Mouse (Mus musculus) liver, embryonic 14.5 days (tissue): ENCODE measurements at regions not wholly inside any gene's neighbourhood (a gene's known extent, or its start where the extent isn't known, plus 50 kb on each side); places are given as distances from the start of the nearest gene placed in this dataset.

ENCODE experiments used
- ATAC-seq: fragments of 200-750 bp; cut with Nextera tagmentation; 2 replicates; pipeline ENCODE4 v1.8.0; 2017; ENCODE audit warnings: moderate number of reproducible peaks, mild to moderate bottlenecking, moderate library complexity; ENCODE audit not compliant: insufficient read depth
- DNase-seq, 3 experiments: peaks; one replicate each; pipeline ENCODE4 v3.0.0-alpha.2; 2012 to 2013; ENCODE audit warnings: low read depth in 3 of 3, low spot score in 3 of 3
- H3K27ac ChIP-seq: fragments of 300-500 bp; sonication (generic); 2 replicates; pipeline ENCODE4 v1.5.1; 2014; ENCODE audit warnings: moderate library complexity, mild to moderate bottlenecking, control low read depth, inconsistent platforms
- H3K27me3 ChIP-seq: fragments of 300-500 bp; sonication (generic); 2 replicates; pipeline ENCODE4 v1.6.1; 2014; ENCODE audit warnings: mild to moderate bottlenecking, low read length, moderate library complexity; ENCODE audit not compliant: control insufficient read depth, insufficient read depth
- H3K36me3 ChIP-seq: fragments of 300-500 bp; sonication (generic); replicated peaks from 2 replicates; pipeline ENCODE4 v1.6.1; 2014; ENCODE audit warnings: low read depth; ENCODE audit not compliant: control insufficient read depth, insufficient read depth
- H3K4me1 ChIP-seq, 2 experiments: fragments of 200-500 bp in 1 of 2; fragments of 300-500 bp in 1 of 2; sonication (generic) in 1 of 2; replicated peaks; 2 replicates each; pipeline ENCODE4 v1.6.1; 2012 to 2014; ENCODE audit warnings: antibody characterized with exemption in 1 of 2, inconsistent platforms in 1 of 2, low read length in 1 of 2; ENCODE audit not compliant: control insufficient read depth in 2 of 2, insufficient read depth in 2 of 2
- H3K4me2 ChIP-seq: fragments of 300-500 bp; sonication (generic); 2 replicates; pipeline ENCODE4 v1.6.1; 2014; ENCODE audit warnings: low read depth, mild to moderate bottlenecking, control low read depth, moderate library complexity
- H3K4me3 ChIP-seq, 2 experiments: fragments of 200-500 bp in 1 of 2; fragments of 300-500 bp in 1 of 2; sonication (generic) in 1 of 2; 2 replicates each; pipeline ENCODE4 v1.5.1; 2012 to 2014; ENCODE audit warnings: low read depth in 2 of 2, low read length in 2 of 2, mild to moderate bottlenecking in 2 of 2, control low read depth in 1 of 2, inconsistent platforms in 1 of 2, moderate library complexity in 1 of 2; ENCODE audit not compliant: insufficient read depth in 1 of 2
- H3K9ac ChIP-seq: fragments of 300-500 bp; sonication (generic); replicated peaks from 2 replicates; pipeline ENCODE4 v1.6.1; 2014; ENCODE audit warnings: mild to moderate bottlenecking, control low read depth, moderate library complexity
- H3K9me3 ChIP-seq: fragments of 300-500 bp; sonication (generic); 2 replicates; pipeline ENCODE4 v1.6.1; 2016; ENCODE audit warnings: low read length, mixed read lengths; ENCODE audit not compliant: control insufficient read depth
- CTCF ChIP-seq: IDR thresholded peaks from 2 replicates; pipeline ENCODE4 v1.5.1; 2016; ENCODE audit warnings: antibody characterized with exemption, low read depth, control low read depth
- EP300 ChIP-seq: IDR thresholded peaks from 2 replicates; pipeline ENCODE4 v1.6.1; 2016; ENCODE audit warnings: antibody characterized with exemption, low read depth
- WGBS: fragments of 180-500 bp; shearing (Covaris S2); extraction: QIAGEN DNeasy Blood & Tissue Kit; methylation state at CpG from one replicate; pipeline ENCODE4 v1.1.7; 2014; ENCODE audit not compliant: insufficient replicate concordance; 5-methylcytosine and 5-hydroxymethylcytosine counted together

GRCm38 (mm10) chr3:149146673-149147072, 156.3 kb upstream of the Adgrl2 start:
- no peaks in the 10 kb centered on the region for H3K36me3 ChIP-seq
- ATAC-seq: no peak
- no peak for DNase-seq
- H3K27me3 ChIP-seq: no peaks in the 10 kb centered on the region
- 54% methylated on average over 9 of the region's 9 CpGs for WGBS
- H3K4me1 ChIP-seq: no peaks in the 10 kb centered on the region
- H3K4me3 ChIP-seq: no peak overlapping the region
- TF ChIP-seq CTCF (no peak), EP300 (no peak)
- H3K27ac ChIP-seq: no peak overlapping the region
- no peaks in the 10 kb centered on the region for H3K9me3 ChIP-seq
- no peak overlapping the region for H3K9ac ChIP-seq
- no peak overlapping the region for H3K4me2 ChIP-seq

GRCm38 (mm10) chr3:149140461-149140860, 150.1 kb upstream of the Adgrl2 start:
- no peaks in the 10 kb centered on the region for H3K9me3 ChIP-seq
- H3K9ac ChIP-seq: no peak overlapping the region
- no peak for DNase-seq
- no peak overlapping the region for H3K4me2 ChIP-seq
- WGBS: 63% methylated on average over 3 of the region's 3 CpGs
- no peak overlapping the region for H3K4me3 ChIP-seq
- no peak overlapping the region for H3K27ac ChIP-seq
- no peak for ATAC-seq
- no peaks in the 10 kb centered on the region for H3K36me3 ChIP-seq
- H3K27me3 ChIP-seq: no peaks in the 10 kb centered on the region
- no peaks in the 10 kb centered on the region for H3K4me1 ChIP-seq
- TF ChIP-seq CTCF: no peak
- no peak for TF ChIP-seq EP300

GRCm38 (mm10) chr3:149134028-149134938, 143.9 kb upstream of the Adgrl2 start:
- Histone ChIP-seq H3K9ac (no peak overlapping the region), H3K9me3 (no peaks in the 10 kb centered on the region), H3K27ac (no peak overlapping the region), H3K4me2 (no peak overlapping the region), H3K36me3 (no peaks in the 10 kb centered on the region), H3K27me3 (no peaks in the 10 kb centered on the region), H3K4me3 (no peak overlapping the region), H3K4me1 (no peaks in the 10 kb centered on the region)
- TF ChIP-seq CTCF (no peak), EP300 (no peak)
- no peak for DNase-seq
- WGBS: 67% methylated on average over 9 of the region's 9 CpGs
- no peak for ATAC-seq

- no peaks in the 10 kb centered on the region for H3K36me3 ChIP-seq
- no peak overlapping the region for H3K9ac ChIP-seq
- H3K27me3 ChIP-seq: no peaks in the 10 kb centered on the region; the same call in 1 of the 2 replicates
- ATAC-seq (no peak), DNase-seq (no peak)
- no peak overlapping the region for H3K27ac ChIP-seq
- no peak overlapping the region for H3K4me2 ChIP-seq
- 67% methylated on average over 5 of the region's 5 CpGs for WGBS
- TF ChIP-seq CTCF (no peak), EP300 (no peak)
- peaks cover 0 to 2% of the 10 kb centered on the region in 2 experiments; a peak in 1 of 4 replicates for H3K4me1 ChIP-seq
- no peaks in the 10 kb centered on the region for H3K9me3 ChIP-seq
- H3K4me3 ChIP-seq: no peak overlapping the region
Measured at GRCm38 (mm10) chr3:149118806-149119205, 128.5 kb upstream of the Adgrl2 start.

- no peak for TF ChIP-seq CTCF
- no peak for TF ChIP-seq EP300
- Histone ChIP-seq H3K27me3 (no peaks in the 10 kb centered on the region; the same call in 1 of the 2 replicates), H3K9me3 (no peaks in the 10 kb centered on the region), H3K27ac (no peak overlapping the region), H3K36me3 (no peaks in the 10 kb centered on the region), H3K4me1 (peaks cover 0 to 2% of the 10 kb centered on the region in 2 experiments; a peak in 1 of 4 replicates), H3K9ac (no peak overlapping the region), H3K4me3 (no peak overlapping the region), H3K4me2 (no peak overlapping the region)
- WGBS: 72% methylated on average over 4 of the region's 4 CpGs
- no peak for DNase-seq
- ATAC-seq: no peak
Measured at GRCm38 (mm10) chr3:149117684-149118056, 127.3 kb upstream of the Adgrl2 start.
